Mouse (Mus musculus) heart, postnatal 0 days (tissue): ENCODE measurements around the gene Cyp2w1. TPM values are rescaled to one million over a fixed set of nuclear protein-coding genes. Genes with fewer than 3 reads are reported as not detected.

ENCODE experiments used
- ATAC-seq: fragments of 200-750 bp; cut with Nextera tagmentation; 2 replicates; pipeline ENCODE4 v1.8.0; 2017; ENCODE audit warnings: low read depth, moderate number of reproducible peaks, moderate library complexity; ENCODE audit not compliant: insufficient read depth
- DNase-seq: peaks from one replicate; pipeline ENCODE4 v3.0.0-alpha.2; 2016; ENCODE audit warnings: low spot score
- H3K27ac ChIP-seq: fragments of 300-500 bp; sonication (generic); 2 replicates; pipeline ENCODE4 v1.5.1; 2014; ENCODE audit warnings: low read depth, mild to moderate bottlenecking
- H3K27me3 ChIP-seq: fragments of 300-500 bp; sonication (generic); 2 replicates; pipeline ENCODE4 v1.6.1; 2014; ENCODE audit warnings: low read length, mixed read lengths; ENCODE audit not compliant: control insufficient read depth, insufficient read depth
- H3K36me3 ChIP-seq: fragments of 300-500 bp; sonication (generic); replicated peaks from 2 replicates; pipeline ENCODE4 v1.6.1; 2014; ENCODE audit warnings: low read length, mixed read lengths; ENCODE audit not compliant: control insufficient read depth, insufficient read depth
- H3K4me1 ChIP-seq: fragments of 300-500 bp; sonication (generic); 2 replicates; pipeline ENCODE4 v1.6.1; 2014; ENCODE audit warnings: antibody characterized with exemption; ENCODE audit not compliant: control insufficient read depth, insufficient read depth
- H3K4me2 ChIP-seq: fragments of 300-500 bp; sonication (generic); 2 replicates; pipeline ENCODE4 v1.6.1; 2014; ENCODE audit warnings: low read depth, mild to moderate bottlenecking, low read length, moderate library complexity
- H3K4me3 ChIP-seq: fragments of 300-500 bp; sonication (generic); 2 replicates; pipeline ENCODE4 v1.5.1; 2014; ENCODE audit warnings: low read depth, low read length
- H3K9ac ChIP-seq: fragments of 300-500 bp; sonication (generic); replicated peaks from 2 replicates; pipeline ENCODE4 v1.6.1; 2014; ENCODE audit warnings: low read depth, low read length, mixed read lengths
- H3K9me3 ChIP-seq: fragments of 300-500 bp; sonication (generic); replicated peaks from 2 replicates; pipeline ENCODE4 v1.6.1; 2016; ENCODE audit warnings: low read length; ENCODE audit not compliant: control insufficient read depth
- CTCF ChIP-seq: IDR thresholded peaks from 2 replicates; pipeline ENCODE4 v1.5.1; 2016; ENCODE audit warnings: antibody characterized with exemption, control low read depth, low read depth
- EP300 ChIP-seq: IDR thresholded peaks from 2 replicates; pipeline ENCODE4 v1.6.1; 2016; ENCODE audit warnings: antibody characterized with exemption, low read depth
- WGBS: fragments of 180-500 bp; shearing (Covaris S2); extraction: QIAGEN DNeasy Blood & Tissue Kit; methylation state at CpG from one replicate; pipeline ENCODE4 v1.1.7; 2014; 5-methylcytosine and 5-hydroxymethylcytosine counted together
- polyA plus RNA-seq: library from polyadenylated mRNA; unstranded; fragments of >200 nt; fragmentation: Nextera tagmentation; extraction: Ambion mirVana; gene quantifications from 2 replicates; pipeline ENCODE4 v1.2.1, GENCODE M21; 2015
- total RNA-seq: library from RNA; depleted of rRNA; stranded (reverse); fragments of >200 nt; gene quantifications from 2 replicates; pipeline ENCODE4 v1.2.3, GENCODE M21; 2014; ENCODE audit warnings: low replicate concordance

Cyp2w1 gene
- total and polyA plus RNA-seq, 2 experiments from 2014 or later: not detected

DNA sequence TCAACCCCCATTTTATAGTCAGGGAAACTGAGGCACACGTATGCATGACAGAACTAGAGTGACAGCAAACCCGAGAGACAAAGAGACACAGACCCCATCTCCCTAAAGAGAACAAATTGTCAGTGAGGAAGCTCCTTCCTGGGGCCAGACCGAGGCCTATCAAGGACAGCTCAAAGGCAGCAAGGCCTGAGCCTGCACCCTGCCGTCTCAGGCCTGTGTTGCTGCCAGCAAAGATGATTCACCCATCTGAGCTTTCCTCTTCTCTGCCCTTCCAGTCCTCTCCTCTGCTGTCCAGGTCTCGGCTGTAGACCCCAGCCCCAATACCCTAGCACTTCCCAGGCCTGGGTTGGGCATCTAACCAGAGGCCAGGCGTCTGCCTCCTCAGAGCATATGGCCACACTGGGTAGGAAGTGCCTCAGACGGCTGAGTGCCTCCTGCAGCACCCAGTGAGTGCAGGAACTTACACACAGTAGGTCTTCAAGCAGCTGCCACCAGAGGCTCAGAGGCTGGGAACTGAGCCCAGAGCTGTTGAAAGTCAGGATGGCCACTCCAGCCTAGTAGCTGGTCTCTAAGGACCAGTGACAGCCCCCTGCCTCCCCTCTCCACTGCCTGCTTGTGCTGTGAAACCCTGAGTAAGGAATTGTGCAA lies 25.3 kb upstream of the Cyp2w1 start:
- Histone ChIP-seq H3K4me3 (no peak overlapping the region), H3K9me3 (no peaks in the 10 kb centered on the region), H3K4me1 (peaks cover 6% of the 10 kb centered on the region; the same call in 1 of the 2 replicates), H3K27me3 (peaks cover 36% of the 10 kb centered on the region), H3K9ac (no peak overlapping the region), H3K36me3 (no peaks in the 10 kb centered on the region), H3K27ac (no peak overlapping the region), H3K4me2 (no peak overlapping the region)
- DNase-seq (no peak), ATAC-seq (no peak)
- 70% methylated on average over 7 of the region's 7 CpGs for WGBS
- TF ChIP-seq EP300 (no peak), CTCF (no peak)

DNA sequence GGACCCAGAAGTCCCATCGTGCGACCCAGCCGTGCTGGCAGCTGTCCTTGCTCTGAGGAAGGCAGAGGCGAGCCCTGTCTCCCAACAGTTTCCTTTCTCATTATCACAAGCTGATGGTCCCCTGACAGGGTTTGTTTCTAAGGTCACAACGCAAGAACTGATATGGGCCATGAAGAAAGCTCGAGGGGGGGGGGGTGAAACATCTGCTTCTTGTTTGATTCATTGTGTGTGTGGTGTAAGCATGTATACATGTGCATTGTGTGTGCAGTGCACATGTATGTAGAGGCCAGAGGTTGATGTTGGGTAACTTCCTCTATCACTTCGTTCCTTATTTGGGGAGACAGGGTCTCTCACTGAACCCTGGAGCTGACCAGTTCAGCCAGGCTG lies 24.8 kb upstream of the Cyp2w1 start:
- Histone ChIP-seq H3K4me1 (peaks cover 10% of the 10 kb centered on the region; the same call in 1 of the 2 replicates), H3K4me2 (no peak overlapping the region), H3K27ac (no peak overlapping the region), H3K9ac (no peak overlapping the region), H3K36me3 (no peaks in the 10 kb centered on the region), H3K4me3 (no peak overlapping the region), H3K9me3 (no peaks in the 10 kb centered on the region), H3K27me3 (peaks cover 35% of the 10 kb centered on the region)
- no peak for ATAC-seq
- WGBS: 52% methylated on average over 7 of the region's 7 CpGs
- DNase-seq: no peak
- no peak for TF ChIP-seq EP300
- TF ChIP-seq CTCF: no peak

DNA sequence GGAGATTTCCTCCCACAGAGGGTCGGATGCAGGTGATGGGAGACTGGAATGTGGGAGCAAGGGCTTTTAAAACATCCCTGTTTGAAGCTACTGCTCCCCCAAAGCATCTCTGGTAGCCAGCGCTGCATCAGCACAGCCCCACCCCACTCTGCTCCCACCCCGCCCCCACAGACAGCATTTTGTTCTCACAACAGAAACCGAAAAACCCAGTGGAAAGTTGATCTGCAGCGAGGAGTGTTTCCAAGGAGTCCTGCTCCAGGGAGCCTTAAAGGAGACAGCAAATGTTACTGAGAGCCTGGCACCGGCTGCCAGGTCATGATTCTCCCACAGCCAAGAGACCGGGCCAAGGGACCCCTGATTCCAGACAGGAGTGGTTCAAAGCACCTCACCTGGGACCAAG lies 21.7 kb upstream of the Cyp2w1 start:
- 75% methylated on average over 7 of the region's 7 CpGs for WGBS
- DNase-seq: no peak
- H3K27me3 ChIP-seq: peaks cover 8% of the 10 kb centered on the region
- H3K4me1 ChIP-seq: peaks cover 5% of the 10 kb centered on the region; the same call in 1 of the 2 replicates
- no peak overlapping the region for H3K4me2 ChIP-seq
- no peak overlapping the region for H3K9ac ChIP-seq
- no peak overlapping the region for H3K27ac ChIP-seq
- TF ChIP-seq EP300 (no peak), CTCF (no peak)
- H3K9me3 ChIP-seq: no peaks in the 10 kb centered on the region
- no peaks in the 10 kb centered on the region for H3K36me3 ChIP-seq
- ATAC-seq: no peak
- no peak overlapping the region for H3K4me3 ChIP-seq

DNA sequence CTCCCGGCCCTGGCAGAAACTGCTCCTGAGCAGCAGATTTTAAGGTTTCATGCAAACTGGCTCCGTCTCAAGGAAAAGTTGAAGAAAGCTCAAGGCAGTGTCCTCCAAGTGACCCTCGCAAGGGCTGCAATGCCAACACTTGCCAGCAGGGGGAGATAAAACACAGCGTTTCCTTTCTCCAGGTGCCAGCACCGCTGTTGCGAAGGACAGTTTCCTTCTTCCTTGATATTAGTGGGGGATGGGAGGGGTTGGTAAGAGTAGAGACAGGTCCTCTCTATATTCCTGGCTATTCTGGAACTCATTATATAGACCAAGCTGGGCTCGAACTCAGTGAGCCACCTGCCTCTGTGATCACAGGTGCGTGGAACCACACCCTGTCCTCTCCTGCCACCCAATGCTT lies 20.7 kb upstream of the Cyp2w1 start:
- Histone ChIP-seq H3K9ac (no peak overlapping the region), H3K27ac (no peak overlapping the region), H3K36me3 (peaks cover 9% of the 10 kb centered on the region), H3K4me3 (no peak overlapping the region), H3K4me1 (peaks cover 5% of the 10 kb centered on the region; the same call in 1 of the 2 replicates), H3K27me3 (no peaks in the 10 kb centered on the region), H3K4me2 (no peak overlapping the region), H3K9me3 (no peaks in the 10 kb centered on the region)
- 22% methylated on average over 8 of the region's 8 CpGs for whole genome bisulfite sequencing
- peak; percentile 78 for DNase-seq
- no peak for TF ChIP-seq EP300
- TF ChIP-seq CTCF: peak; percentile 98
- peak; percentile 34 for ATAC-seq

DNA sequence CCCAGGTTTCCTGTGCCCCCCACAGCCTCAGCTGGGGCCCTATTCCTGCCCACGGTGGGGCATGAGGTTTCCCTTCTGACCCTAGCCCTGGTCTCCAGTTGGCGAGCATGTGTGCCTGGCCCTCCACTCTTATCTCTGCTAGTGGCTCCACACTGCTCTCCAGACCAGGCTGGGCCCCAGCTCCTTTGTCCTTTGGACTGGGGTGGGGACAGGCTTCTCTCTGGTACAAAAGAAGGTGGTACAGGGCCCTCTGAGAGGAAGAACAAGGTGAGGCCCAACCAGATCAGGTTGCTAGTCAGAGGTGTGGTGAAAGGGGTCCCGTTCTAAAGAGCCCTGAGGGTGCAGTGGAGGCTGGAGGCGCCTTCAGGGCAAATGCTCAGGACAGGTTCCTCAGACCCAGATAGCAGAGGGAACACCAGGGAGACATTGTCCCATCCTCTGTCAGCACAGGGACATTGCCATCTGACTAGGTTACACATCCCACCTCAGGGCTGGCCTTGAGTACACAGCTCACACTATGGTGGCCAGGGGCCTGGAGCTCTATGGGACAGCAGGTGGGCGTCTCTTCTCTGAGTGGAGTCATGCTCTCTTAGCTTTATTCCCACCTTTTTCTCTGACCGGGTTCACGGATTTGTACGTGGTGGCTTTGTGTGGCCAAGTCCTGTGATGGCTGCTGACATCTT lies 19.7 kb upstream of the Cyp2w1 start:
- Histone ChIP-seq H3K27me3 (no peaks in the 10 kb centered on the region), H3K27ac (no peak overlapping the region), H3K36me3 (peaks cover 18% of the 10 kb centered on the region), H3K9me3 (no peaks in the 10 kb centered on the region), H3K4me1 (peaks cover 5% of the 10 kb centered on the region; the same call in 1 of the 2 replicates), H3K4me2 (no peak overlapping the region), H3K9ac (0 out of 2 replicates have a peak overlapping the region, but pooled peaks have one; percentile 26), H3K4me3 (no peak overlapping the region)
- TF ChIP-seq CTCF: no peak
- TF ChIP-seq EP300: no peak
- no peak for DNase-seq
- 0 out of 2 replicates have a peak, but pooled peaks have one; percentile 14 for ATAC-seq
- WGBS: 68% methylated on average over 8 of the region's 8 CpGs
